Comparison of ENCODE assay signal across 8 mouse cellular contexts in the genomic region with DNA sequence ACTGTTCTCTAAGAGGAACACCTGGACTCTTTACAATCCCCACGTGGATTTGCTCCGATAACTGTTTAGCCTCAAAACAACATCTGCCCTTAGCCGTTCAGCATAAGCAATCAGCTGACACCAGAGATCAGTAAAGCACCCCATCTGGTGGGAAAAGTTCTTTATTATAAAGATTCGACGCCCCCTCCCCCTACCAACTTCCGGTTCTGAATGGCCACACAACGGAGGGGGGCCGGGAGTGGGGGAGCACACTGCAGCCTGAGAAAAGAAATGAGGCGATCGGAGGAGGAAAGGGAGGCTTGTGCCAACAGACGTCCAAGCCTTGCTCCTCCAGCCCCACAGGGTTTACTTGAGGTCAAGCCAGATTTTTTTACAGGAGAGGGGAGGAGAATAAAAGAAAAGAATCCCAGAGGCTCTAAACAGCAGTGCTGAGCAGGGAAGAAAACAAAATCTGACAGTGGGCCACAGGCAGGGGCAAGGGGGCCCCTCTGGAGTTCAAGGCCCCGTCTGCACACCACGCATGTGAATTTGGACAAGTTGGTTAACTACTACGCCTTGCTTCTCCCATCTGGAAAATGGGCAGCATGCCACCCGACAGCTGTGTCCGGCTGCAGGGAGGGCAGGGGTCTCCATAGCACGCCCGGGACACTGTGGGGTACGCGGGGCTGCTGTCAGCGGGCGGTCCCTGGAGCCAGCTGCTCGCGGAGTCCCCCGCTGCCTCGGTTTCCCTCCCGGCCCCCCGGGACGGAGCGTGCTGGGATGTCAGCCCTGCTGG. TPM values are rescaled to one million over a fixed set of nuclear protein-coding genes. Genes with fewer than 3 reads are reported as not detected.
DNase-seq lines count a peak whose midpoint lies in the region; ATAC-seq and TF ChIP-seq lines count a peak whose summit lies in the region.

No protein-coding gene starts in this region.

- H3K4me3 ChIP-seq in forebrain, postnatal 0 days (ENCODE audit: low read depth, low read length): peak overlapping the region; percentile 73
- H3K4me3 ChIP-seq in hindbrain, embryonic 10.5 days: peak overlapping the region; percentile 96

- DNase-seq in MEL-GATA-1-ER (ENCODE audit: extremely low read depth, low read depth): peak; percentile 33
- DNase-seq in forebrain, postnatal 0 days: peak; percentile 51
- DNase-seq in hindbrain, embryonic 10.5 days (ENCODE audit: low spot score): peak; percentile 48
- peak; percentile 55 to 62 for DNase-seq in layer of hippocampus, postnatal 10 days (ENCODE audit: low spot score in 2 of 2)
- DNase-seq in lung, postnatal 36 days: peak; percentile 61
- DNase-seq in retina, embryonic 14.5 days (ENCODE audit: low spot score): peak; percentile 62
- DNase-seq in urinary bladder, postnatal 4 days (ENCODE audit: low spot score in 2 of 2): peak; percentile 66 to 68

- no peaks in the 10 kb centered on the region for H3K27me3 ChIP-seq in forebrain, postnatal 0 days (ENCODE audit: insufficient read depth, low read length)
- H3K27me3 ChIP-seq in hindbrain, embryonic 10.5 days (ENCODE audit: insufficient read depth, poor library complexity, severe bottlenecking): no peaks in the 10 kb centered on the region

- H3K27ac ChIP-seq in forebrain, postnatal 0 days (ENCODE audit: low read depth, low read length): peak overlapping the region; percentile 87
- H3K27ac ChIP-seq in hindbrain, embryonic 10.5 days: peak overlapping the region; percentile 94

- H3K36me3 ChIP-seq in forebrain, postnatal 0 days (ENCODE audit: insufficient read depth): peaks cover 9% of the 10 kb centered on the region
- peaks cover 14% of the 10 kb centered on the region for H3K36me3 ChIP-seq in hindbrain, embryonic 10.5 days

- no peak for TF ChIP-seq CTCF in forebrain, postnatal 0 days (IDR thresholded peaks at IDR 0.05; ENCODE audit: low read depth)

- peak overlapping the region; percentile 74 for H3K9ac ChIP-seq in forebrain, postnatal 0 days

- peak overlapping the region; percentile 92 for H3K4me2 ChIP-seq in forebrain, postnatal 0 days (ENCODE audit: low read depth)

- H3K9me3 ChIP-seq in forebrain, postnatal 0 days (ENCODE audit: low read length): no peaks in the 10 kb centered on the region
- no peaks in the 10 kb centered on the region for H3K9me3 ChIP-seq in hindbrain, embryonic 10.5 days

- 3% methylated on average over 30 of the region's 30 CpGs for WGBS in forebrain, postnatal 0 days
- WGBS in hindbrain, embryonic 10.5 days: under 1% methylated on average over 30 of the region's 30 CpGs

- 0 out of 2 replicates have a peak, but pooled peaks have one; percentile 12 for ATAC-seq in cerebellum, adult (ENCODE audit: insufficient number of reproducible peaks, low FRiP score, low TSS enrichment)
- peak; percentile 63 for ATAC-seq in forebrain, postnatal 0 days

- H3K4me1 ChIP-seq in forebrain, postnatal 0 days (ENCODE audit: insufficient read depth): 0 out of 2 replicates have a peak, but pooled peaks cover 9% of the 10 kb centered on the region
- H3K4me1 ChIP-seq in hindbrain, embryonic 10.5 days (replicated peaks): peaks cover 24% of the 10 kb centered on the region

RNA-seq across cellular contexts. Expression of a gene that starts 28.4 kb away (rescaled TPM):
- 58.6 and 61.4 TPM in 2 replicates for total RNA-seq in forebrain, postnatal 0 days (2014; rRNA removed)
- polyA plus RNA-seq in forebrain, postnatal 0 days (2015; fragmentation: Nextera tagmentation; extraction: Ambion mirVana): 15.8 and 20.6 TPM in 2 replicates
- 20.1 and 20.5 TPM in 2 replicates for polyA plus RNA-seq in hindbrain, embryonic 10.5 days (2016; fragmentation: Nextera tagmentation; extraction: Ambion mirVana)
- 10 to 100 TPM; 73.0 to 76.0 TPM for total RNA-seq in layer of hippocampus, postnatal 10 days (2021)

Comparison
In these comparisons a context has a peak if more than half of its experiments do, and no peak if none do; other contexts are left out.
1. Peak in every context shown above with its lines: DNase-seq, ATAC-seq, H3K4me3 ChIP-seq and H3K27ac ChIP-seq.